Mouse (Mus musculus): ENCODE measurements around the gene Mrps14.

The Mrps14 gene

GRCm38 (mm10) chr1:160227196-160227595 lies 32.2 kb downstream of the Mrps14 start:
- no peak for DNase-seq (ENCODE audit: low read depth in 2 of 2, low spot score in 2 of 2)

GRCm38 (mm10) chr1:160227850-160228249 lies 32.8 kb downstream of the Mrps14 start:
- DNase-seq (ENCODE audit: low read depth in 2 of 2, low spot score in 2 of 2): no peak

GRCm38 (mm10) chr1:160231013-160231412 lies 36.0 kb downstream of the Mrps14 start:
- no peak for DNase-seq (ENCODE audit: low read depth in 2 of 2, low spot score in 2 of 2)

GRCm38 (mm10) chr1:160232113-160232512 lies 37.1 kb downstream of the Mrps14 start:
- no peak for DNase-seq (ENCODE audit: low read depth in 2 of 2, low spot score in 2 of 2)

GRCm38 (mm10) chr1:160233921-160234320 lies 38.9 kb downstream of the Mrps14 start:
- no peak for DNase-seq (ENCODE audit: low read depth in 2 of 2, low spot score in 2 of 2)

GRCm38 (mm10) chr1:160237981-160238380 lies 43.0 kb downstream of the Mrps14 start:
- DNase-seq (ENCODE audit: low read depth in 2 of 2, low spot score in 2 of 2): no peak

- no peak for DNase-seq (ENCODE audit: low read depth in 2 of 2, low spot score in 2 of 2)
Measured at GRCm38 (mm10) chr1:160238852-160239443, 43.9 kb downstream of the Mrps14 start.

- no peak for DNase-seq (ENCODE audit: low read depth in 2 of 2, low spot score in 2 of 2)
Measured at GRCm38 (mm10) chr1:160240091-160240490, 45.1 kb downstream of the Mrps14 start.

GRCm38 (mm10) chr1:160244689-160245088 lies 49.7 kb downstream of the Mrps14 start:
- no peak for DNase-seq (ENCODE audit: low read depth in 2 of 2, low spot score in 2 of 2)

- DNase-seq (ENCODE audit: low read depth in 2 of 2, low spot score in 2 of 2): peak in 1 of 2 experiments; percentile 28
Measured at GRCm38 (mm10) chr1:160245954-160246353, 50.9 kb downstream of the Mrps14 start.

GRCm38 (mm10) chr1:160246844-160247243 lies 51.8 kb downstream of the Mrps14 start:
- no peak for DNase-seq (ENCODE audit: low read depth in 2 of 2, low spot score in 2 of 2)

GRCm38 (mm10) chr1:160247473-160247872 lies 52.5 kb downstream of the Mrps14 start:
- peak; percentile 21 to 44 for DNase-seq (ENCODE audit: low read depth in 2 of 2, low spot score in 2 of 2)

- DNase-seq (ENCODE audit: low read depth in 2 of 2, low spot score in 2 of 2): no peak
Measured at GRCm38 (mm10) chr1:160249786-160250185, 54.8 kb downstream of the Mrps14 start.

GRCm38 (mm10) chr1:160250782-160251181 lies 55.8 kb downstream of the Mrps14 start:
- DNase-seq (ENCODE audit: low read depth in 2 of 2, low spot score in 2 of 2): no peak

- no peak for DNase-seq (ENCODE audit: low read depth in 2 of 2, low spot score in 2 of 2)
Measured at GRCm38 (mm10) chr1:160251388-160252007, 56.5 kb downstream of the Mrps14 start.

Data from CD8-positive naive resting alpha-beta T cell, adult 2 months (primary cell).